Mouse (Mus musculus) small intestine, adult 2 months (tissue): ENCODE data around the gene Rnf149.

Experiments used
- CTCF ChIP-seq: fragments of 200-500 bp; IDR thresholded peaks from 2 replicates; pipeline ENCODE4 v1.5.1; 2012; ENCODE audit warnings: low read depth, mild to moderate bottlenecking, control low read depth, inconsistent platforms, low read length, moderate library complexity, mixed read lengths; ENCODE audit not compliant: insufficient replicate concordance, insufficient read length; ENCODE audit errors: extremely low read depth
- POLR2A ChIP-seq: fragments of 200-500 bp; IDR thresholded peaks from 2 replicates; pipeline ENCODE4 v1.6.1; 2012; ENCODE audit warnings: low read depth, mild to moderate bottlenecking, control low read depth, inconsistent platforms, low read length, moderate library complexity

- TF ChIP-seq CTCF (no peak), POLR2A (no peak)
Observed at GRCm38 (mm10) chr1:39559009-39559408, 18.2 kb downstream of the Rnf149 start.
